Mouse (Mus musculus) right cerebral cortex, postnatal 36 days (tissue): Measurements from ENCODE around the gene Hist2h2aa1.
"Not testable (repeated sequence)": the region's sequence is repeated elsewhere in the genome, so short reads cannot be mapped to it uniquely, and the experiment has no call there.

ENCODE experiments used
- DNase-seq, 2 experiments: peaks; one replicate each; pipeline ENCODE4 v3.0.0; 2022; ENCODE audit warnings: low spot score in 2 of 2, mixed read lengths in 1 of 2

The Hist2h2aa1 gene

GRCm38 (mm10) chr3:96245003-96245886 is at the start of gene Hist2h2aa1:
Gene Hist2h2aa1, plus strand, starts transcription at chr3:96245497.
- peak; percentile 84 to 85 for DNase-seq

- no peak for DNase-seq
These were observed 49.5 kb upstream of the Hist2h2aa1 start for GRCm38 (mm10) chr3:96195616-96196313.

GRCm38 (mm10) chr3:96196437-96197128 is 48.7 kb upstream of the Hist2h2aa1 start:
- DNase-seq: no peak

GRCm38 (mm10) chr3:96197129-96197749 is 48.1 kb upstream of the Hist2h2aa1 start:
- peak; percentile 92 to 94 for DNase-seq

GRCm38 (mm10) chr3:96198181-96198580 is 47.1 kb upstream of the Hist2h2aa1 start:
- no peak for DNase-seq

- not testable (repeated sequence) for DNase-seq
These were observed 46.6 kb upstream of the Hist2h2aa1 start for GRCm38 (mm10) chr3:96198601-96199251.

GRCm38 (mm10) chr3:96199731-96200130 is 45.6 kb upstream of the Hist2h2aa1 start:
- DNase-seq: no peak

GRCm38 (mm10) chr3:96207819-96208218 is 37.5 kb upstream of the Hist2h2aa1 start:
- no peak for DNase-seq

- DNase-seq: no peak
These were observed 36.1 kb upstream of the Hist2h2aa1 start for GRCm38 (mm10) chr3:96209242-96209641.

GRCm38 (mm10) chr3:96219191-96219641 is 26.1 kb upstream of the Hist2h2aa1 start:
- DNase-seq: no peak

- peak; percentile 68 to 79 for DNase-seq
These were observed 25.6 kb upstream of the Hist2h2aa1 start, which contains the start of the genes Bola1 and Hist2h2ab for GRCm38 (mm10) chr3:96219661-96220130. Gene Bola1, minus strand, starts transcription at chr3:96219709. Gene Hist2h2ab, plus strand, starts transcription at chr3:96219865.

- DNase-seq: not testable (repeated sequence)
These were observed 25.0 kb upstream of the Hist2h2aa1 start for GRCm38 (mm10) chr3:96220131-96220764.

GRCm38 (mm10) chr3:96220765-96221639 is 24.3 kb upstream of the Hist2h2aa1 start, which contains the start of the genes Hist2h2ac and Hist2h2be:
Gene Hist2h2ac, minus strand, starts transcription at chr3:96220880.
Gene Hist2h2be, plus strand, starts transcription at chr3:96221119.
- peak; percentile 78 to 87 for DNase-seq

- DNase-seq: no peak
These were observed 23.7 kb upstream of the Hist2h2aa1 start for GRCm38 (mm10) chr3:96221640-96222038.

- no peak for DNase-seq
These were observed 22.5 kb upstream of the Hist2h2aa1 start for GRCm38 (mm10) chr3:96222774-96223173.

- DNase-seq: no peak
These were observed 19.9 kb upstream of the Hist2h2aa1 start for GRCm38 (mm10) chr3:96225421-96225820.

- no peak for DNase-seq
These were observed 18.3 kb upstream of the Hist2h2aa1 start for GRCm38 (mm10) chr3:96226695-96227648.

GRCm38 (mm10) chr3:96228828-96229227 is 16.5 kb upstream of the Hist2h2aa1 start:
- DNase-seq: no peak
